Mouse (Mus musculus): ENCODE measurements around the gene Bmpr1b. TPM values are rescaled to one million over a fixed set of nuclear protein-coding genes. Genes with fewer than 3 reads are reported as not detected.

Bmpr1b gene
- total and polyA plus RNA-seq, 3 experiments: 0.04 TPM; not detected in 1

GRCm38 (mm10) chr3:142043463-142043862 is 125.8 kb downstream of the Bmpr1b start (continued):
- TF ChIP-seq CTCF (conservative IDR thresholded peaks at IDR 0.05 in 1 of 2, IDR thresholded peaks at IDR 0.05 in 1 of 2; ENCODE audit: low read depth in 2 of 2, low read length in 2 of 2) (peak; percentile 69 to 88; a peak in 3 of 4 replicates), SMC3 (IDR thresholded peaks at IDR 0.05; ENCODE audit: low read depth, low read length) (peak; percentile 65), TCF12 (IDR thresholded peaks at IDR 0.05; ENCODE audit: low read depth, low read length) (no peak), PAX5 (IDR thresholded peaks at IDR 0.05; ENCODE audit: low read length) (no peak), USF1 (IDR thresholded peaks at IDR 0.05; ENCODE audit: low read depth, low read length) (no peak), ETS1 (conservative IDR thresholded peaks at IDR 0.05; ENCODE audit: low read depth, low read length) (no peak), POLR2A (IDR thresholded peaks at IDR 0.05; ENCODE audit: low read depth, low read length) (no peak), UBTF (IDR thresholded peaks at IDR 0.05; ENCODE audit: low read depth, low read length) (no peak), HCFC1 (IDR thresholded peaks at IDR 0.05; ENCODE audit: low read depth, low read length) (0 out of 2 replicates have a peak, but pooled peaks have one; percentile 24), IRF4 (IDR thresholded peaks at IDR 0.05; ENCODE audit: low read depth, low read length) (no peak), ZNF384 (IDR thresholded peaks at IDR 0.05; ENCODE audit: low read depth, low read length) (no peak), ZMIZ1 (IDR thresholded peaks at IDR 0.05; ENCODE audit: low read depth, low read length) (no peak)

GRCm38 (mm10) chr3:142043006-142043405 is 126.2 kb downstream of the Bmpr1b start:
- Histone ChIP-seq H3K4me1 (ENCODE audit: control insufficient read depth in 1 of 2, insufficient read depth in 2 of 2) (peaks cover 0 to 4% of the 10 kb centered on the region in 2 experiments; a peak in 1 of 4 replicates), H3K9me3 (replicated peaks; ENCODE audit: low read length) (no peaks in the 10 kb centered on the region), H3K79me2 (replicated peaks; ENCODE audit: control insufficient read depth, extremely low read depth, insufficient read depth, poor library complexity, severe bottlenecking) (no peaks in the 10 kb centered on the region), H3K9ac (ENCODE audit: insufficient read depth, low read depth) (no peak overlapping the region), H3K27ac (ENCODE audit: insufficient read depth, low read depth) (no peak overlapping the region), H3K36me3 (replicated peaks in 1 of 2; ENCODE audit: control insufficient read depth in 1 of 2, insufficient read depth in 1 of 2, low read length in 1 of 2) (no peaks in the 10 kb centered on the region), H3K4me3 (replicated peaks in 1 of 3; ENCODE audit: low read depth in 2 of 3, low read length in 2 of 3, poor library complexity in 1 of 3) (no peak overlapping the region), H3K27me3 (replicated peaks) (no peaks in the 10 kb centered on the region), H3K4me2 (ENCODE audit: insufficient read depth, low read depth, poor library complexity, severe bottlenecking) (no peak overlapping the region)
- no peak for TF ChIP-seq MAX (IDR thresholded peaks at IDR 0.05; ENCODE audit: low read length)
- TF ChIP-seq MAZ (IDR thresholded peaks at IDR 0.05; ENCODE audit: low read depth, low read length): no peak
- TF ChIP-seq SMC3 (IDR thresholded peaks at IDR 0.05; ENCODE audit: low read depth, low read length): no peak
- no peak for TF ChIP-seq TCF12 (IDR thresholded peaks at IDR 0.05; ENCODE audit: low read depth, low read length)
- TF ChIP-seq ZKSCAN1 (IDR thresholded peaks at IDR 0.05; ENCODE audit: borderline replicate concordance, low read depth, low read length): no peak
- TF ChIP-seq EP300 (IDR thresholded peaks at IDR 0.05; ENCODE audit: low read length): no peak
- TF ChIP-seq ZC3H11A (IDR thresholded peaks at IDR 0.05; ENCODE audit: low read depth, low read length): no peak
- TF ChIP-seq PAX5 (IDR thresholded peaks at IDR 0.05; ENCODE audit: low read length): no peak
- TF ChIP-seq HCFC1 (IDR thresholded peaks at IDR 0.05; ENCODE audit: low read depth, low read length): no peak
- TF ChIP-seq GABPA (IDR thresholded peaks at IDR 0.05; ENCODE audit: insufficient replicate concordance, low read depth, low read length): no peak
- no peak for TF ChIP-seq CHD2 (IDR thresholded peaks at IDR 0.05; ENCODE audit: low read length)
- no peak for DNase-seq (ENCODE audit: extremely low read depth)
- in situ Hi-C loops (cut with MboI; ENCODE audit: low pct_ligation_motif_present, low pct_unique_long_range_greater_than_20kb, low sequenced_read_pairs): no loop called here
- dilution Hi-C loops (cut with MboI; ENCODE audit: extremely low pct_ligation_motif_present, extremely low pct_unique_long_range_greater_than_20kb, low sequenced_read_pairs): no loop called here

GRCm38 (mm10) chr3:142040345-142040744 is 128.9 kb downstream of the Bmpr1b start:
- Histone ChIP-seq H3K27ac (ENCODE audit: insufficient read depth, low read depth) (no peak overlapping the region), H3K4me3 (replicated peaks in 1 of 3; ENCODE audit: low read depth in 2 of 3, low read length in 2 of 3, poor library complexity in 1 of 3) (no peak overlapping the region), H3K36me3 (replicated peaks in 1 of 2; ENCODE audit: control insufficient read depth in 1 of 2, insufficient read depth in 1 of 2, low read length in 1 of 2) (no peaks in the 10 kb centered on the region), H3K9me3 (replicated peaks; ENCODE audit: low read length) (no peaks in the 10 kb centered on the region), H3K9ac (ENCODE audit: insufficient read depth, low read depth) (no peak overlapping the region), H3K4me1 (ENCODE audit: control insufficient read depth in 1 of 2, insufficient read depth in 2 of 2) (no peaks in the 10 kb centered on the region), H3K4me2 (ENCODE audit: insufficient read depth, low read depth, poor library complexity, severe bottlenecking) (no peak overlapping the region), H3K27me3 (replicated peaks) (no peaks in the 10 kb centered on the region), H3K79me2 (replicated peaks; ENCODE audit: control insufficient read depth, extremely low read depth, insufficient read depth, poor library complexity, severe bottlenecking) (no peaks in the 10 kb centered on the region)
- in situ Hi-C loops (cut with MboI; ENCODE audit: low pct_ligation_motif_present, low pct_unique_long_range_greater_than_20kb, low sequenced_read_pairs): no loop called here
- dilution Hi-C loops (cut with MboI; ENCODE audit: extremely low pct_ligation_motif_present, extremely low pct_unique_long_range_greater_than_20kb, low sequenced_read_pairs): no loop called here
- no peak for TF ChIP-seq ZMIZ1 (IDR thresholded peaks at IDR 0.05; ENCODE audit: low read depth, low read length)
- TF ChIP-seq TBP (conservative IDR thresholded peaks at IDR 0.05; ENCODE audit: low read depth, low read length): no peak
- TF ChIP-seq POLR2AphosphoS2 (IDR thresholded peaks at IDR 0.05; ENCODE audit: low read depth, low read length): no peak
- no peak for TF ChIP-seq E2F4 (IDR thresholded peaks at IDR 0.05; ENCODE audit: insufficient replicate concordance, low read depth, low read length)
- TF ChIP-seq JUN (IDR thresholded peaks at IDR 0.05; ENCODE audit: insufficient read depth, low read depth, low read length): no peak
- no peak for TF ChIP-seq RCOR1 (conservative IDR thresholded peaks at IDR 0.05; ENCODE audit: low read depth, low read length)
- no peak for TF ChIP-seq GABPA (IDR thresholded peaks at IDR 0.05; ENCODE audit: insufficient replicate concordance, low read depth, low read length)
- no peak for TF ChIP-seq USF1 (IDR thresholded peaks at IDR 0.05; ENCODE audit: low read depth, low read length)
- TF ChIP-seq USF2 (conservative IDR thresholded peaks at IDR 0.05; ENCODE audit: low read depth, low read length): no peak
- TF ChIP-seq CHD1 (IDR thresholded peaks at IDR 0.05; ENCODE audit: low read depth, low read length): no peak
- TF ChIP-seq SIN3A (IDR thresholded peaks at IDR 0.05; ENCODE audit: low read length): no peak
- TF ChIP-seq MYC (IDR thresholded peaks at IDR 0.05; ENCODE audit: low read depth, low read length): no peak
- TF ChIP-seq UBTF (IDR thresholded peaks at IDR 0.05; ENCODE audit: low read depth, low read length): no peak
- TF ChIP-seq MXI1 (IDR thresholded peaks at IDR 0.05; ENCODE audit: low read depth, low read length): no peak
- no peak for DNase-seq (ENCODE audit: extremely low read depth)

Measured in CH12.LX (cell line).